Mouse (Mus musculus) c-Kit-positive CD71-negative TER-119-negative erythroid progenitor cells, embryonic 14.5 days (primary cell): ENCODE results near the gene Adora2b.

Source experiments
- DNase-seq: peaks from one replicate; pipeline ENCODE4 v3.0.0-alpha.2; 2013; ENCODE audit warnings: low read depth

The Adora2b gene

DNA sequence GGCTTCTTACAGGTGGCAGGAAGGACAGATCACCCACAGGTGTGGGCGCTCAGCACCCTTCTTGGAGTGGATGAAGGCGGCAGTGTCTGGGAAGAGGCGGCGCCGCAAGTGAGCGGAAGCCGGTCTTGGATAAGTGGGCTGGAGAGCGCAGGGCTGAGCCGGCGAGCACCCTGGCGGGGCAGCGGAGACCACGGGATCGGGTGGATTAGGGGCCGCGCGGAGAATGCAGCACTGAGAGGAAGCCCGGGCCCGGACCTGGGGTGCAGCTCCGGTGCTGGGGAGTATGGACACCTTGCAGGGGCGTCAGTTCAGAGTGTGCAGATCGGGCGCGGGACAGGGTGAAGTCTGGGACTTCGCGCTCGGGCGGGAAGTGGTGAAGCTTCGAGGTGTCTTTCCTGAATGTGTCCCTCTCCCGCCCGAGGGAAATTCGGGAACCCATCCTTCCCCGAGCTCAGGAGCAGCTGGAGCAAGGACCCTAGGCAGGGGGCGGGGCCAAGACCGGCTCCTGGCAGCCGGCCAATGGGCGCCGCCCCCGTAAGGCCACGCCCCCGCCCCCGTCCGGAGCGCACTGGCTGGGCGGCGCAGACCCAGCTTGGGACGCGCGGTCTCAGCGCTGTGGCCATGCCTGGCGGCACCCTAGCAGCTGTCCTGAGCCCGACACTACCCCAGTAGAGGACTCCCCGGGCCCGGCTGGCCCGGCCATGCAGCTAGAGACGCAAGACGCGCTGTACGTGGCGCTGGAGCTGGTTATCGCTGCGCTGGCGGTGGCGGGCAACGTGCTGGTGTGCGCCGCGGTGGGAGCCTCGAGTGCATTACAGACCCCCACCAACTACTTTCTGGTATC, at the start of gene Adora2b:
Gene Adora2b (plus strand): TSS at position 584 of the 844 bp plus-strand sequence.
- no peak for DNase-seq

DNA sequence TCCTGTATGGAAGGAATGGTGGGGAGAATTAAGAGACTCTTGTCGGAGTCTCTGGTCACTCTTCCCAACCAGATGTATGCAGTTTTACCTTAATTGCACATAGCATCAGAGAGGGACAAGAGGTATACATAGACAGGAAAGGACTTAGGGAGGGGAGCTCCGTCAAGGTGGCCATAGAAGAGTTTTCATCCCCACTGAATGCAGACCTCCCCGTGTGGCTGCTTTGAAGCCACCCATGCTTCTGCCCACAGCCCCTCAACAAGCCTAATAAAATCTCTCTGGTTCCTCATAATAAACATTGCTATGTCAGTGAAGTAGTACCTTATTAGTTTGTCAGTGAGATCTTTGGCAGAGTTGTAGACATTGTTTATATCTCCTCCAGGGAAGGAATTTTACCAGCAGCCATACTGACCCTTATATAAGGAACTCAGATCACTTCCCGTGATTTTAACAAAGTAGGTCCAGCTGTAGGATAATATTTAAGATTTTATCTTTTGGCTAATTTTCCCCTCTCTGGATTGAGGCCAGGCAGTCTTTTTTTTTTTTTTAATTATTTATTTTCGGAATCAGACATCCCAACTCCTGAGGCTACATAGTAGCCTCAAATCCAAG, 47.8 kb upstream of the Adora2b start:
- no peak for DNase-seq

DNA sequence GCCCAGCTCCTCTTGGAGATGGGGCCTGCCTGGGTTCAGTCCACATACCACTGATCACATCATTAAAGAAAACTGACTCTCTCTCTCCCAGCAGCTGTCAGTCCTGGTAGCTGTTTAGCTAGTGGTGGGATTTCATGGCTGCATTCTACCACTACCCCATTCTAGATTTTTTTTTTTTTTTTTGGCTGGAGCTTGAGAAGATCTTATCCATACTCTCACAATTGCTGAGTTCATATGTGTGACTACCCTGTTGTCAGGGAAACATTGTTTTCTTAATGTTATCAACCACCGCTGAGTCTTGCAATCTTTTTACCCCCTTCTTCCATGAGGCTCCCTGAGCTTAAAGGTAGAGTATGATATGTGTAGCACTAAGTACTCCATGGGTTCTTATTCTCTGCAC, 46.1 kb upstream of the Adora2b start:
- DNase-seq, result no peak

DNA sequence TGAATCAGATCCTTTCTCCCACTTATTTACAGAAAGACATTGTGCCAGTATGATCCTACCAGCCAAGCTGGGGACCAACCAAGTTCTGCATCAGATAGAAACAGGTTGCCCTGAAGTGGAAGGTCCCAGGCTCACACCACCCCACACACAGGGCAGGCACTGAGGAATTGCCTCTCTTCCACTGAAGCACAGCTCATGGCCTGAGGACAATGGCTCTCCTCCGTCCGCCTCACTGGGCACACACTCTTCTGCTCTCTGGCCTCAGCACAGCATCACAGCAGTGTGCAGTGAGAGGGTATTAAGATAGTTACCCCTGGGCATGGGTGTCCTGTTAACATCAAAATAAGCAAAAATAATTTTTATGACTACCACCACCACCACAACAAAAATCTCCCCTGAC, 39.7 kb upstream of the Adora2b start:
- DNase-seq, result no peak

DNA sequence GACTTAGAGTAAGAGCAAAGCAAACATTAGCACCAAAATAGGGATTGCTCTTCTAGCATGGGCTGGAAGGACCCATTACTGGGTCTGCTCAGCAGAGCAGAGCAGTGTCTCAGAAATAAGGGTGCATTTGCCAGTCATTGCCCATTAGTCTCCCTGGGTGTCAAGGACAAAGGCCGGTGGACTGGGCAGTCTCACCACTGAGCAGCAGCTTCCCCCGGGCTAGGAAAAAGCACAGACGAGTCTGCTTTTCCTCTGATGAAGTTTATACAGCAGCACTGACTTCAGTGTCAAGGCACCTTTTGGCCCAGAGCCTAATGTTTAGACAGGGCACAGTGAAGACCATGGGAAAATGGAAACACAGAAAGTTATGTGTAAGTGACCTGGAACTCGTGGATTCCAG, 38.9 kb upstream of the Adora2b start:
- no peak for DNase-seq

DNA sequence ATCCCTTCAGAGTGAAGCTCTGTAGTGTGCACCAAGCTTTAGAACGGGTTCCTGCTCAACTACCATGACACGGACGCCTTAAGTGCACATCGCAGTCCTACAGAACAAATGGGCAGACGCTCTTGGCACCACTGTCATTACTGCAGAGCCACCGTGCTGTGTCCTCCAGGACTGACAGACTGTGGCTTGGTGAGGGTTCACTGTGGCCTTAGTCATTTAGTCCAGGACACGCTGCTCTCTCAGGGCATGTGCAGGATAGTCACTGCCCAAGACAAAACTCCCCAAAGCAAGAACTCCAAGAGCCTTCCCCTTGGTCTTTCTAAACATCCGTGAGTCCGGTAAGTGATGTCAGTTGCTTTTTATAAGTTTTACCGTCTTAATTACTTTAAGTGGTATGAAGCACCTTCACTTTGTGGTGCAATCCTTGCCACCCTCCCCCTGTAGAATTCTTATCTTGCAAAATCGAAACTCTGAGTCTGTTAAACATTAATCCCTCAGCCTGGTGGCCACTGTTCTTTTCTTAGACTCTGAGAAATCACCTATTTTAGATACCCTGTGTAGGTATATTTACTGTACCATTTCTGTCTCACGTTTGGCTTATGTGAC, 35.3 kb upstream of the Adora2b start:
- no peak for DNase-seq

DNA sequence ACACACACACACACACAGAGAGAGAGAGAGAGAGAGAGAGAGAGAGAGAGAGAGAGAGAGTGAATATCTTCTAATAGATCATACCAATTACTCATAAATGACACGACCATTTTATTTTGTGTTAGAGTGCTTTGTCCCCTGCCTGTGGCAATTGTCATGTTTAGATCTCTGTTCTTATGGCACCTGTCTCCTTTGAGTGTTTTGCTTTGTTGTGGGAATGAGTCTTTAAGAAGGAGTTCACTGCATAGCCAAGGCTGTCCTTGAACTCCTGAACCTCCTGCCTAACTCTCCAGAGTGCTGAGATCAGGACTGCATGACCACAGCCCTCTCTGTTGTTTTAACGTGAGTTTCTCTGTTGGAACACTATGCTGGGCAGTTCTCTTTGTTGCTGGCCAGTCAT, 33.7 kb upstream of the Adora2b start:
- no peak for DNase-seq

DNA sequence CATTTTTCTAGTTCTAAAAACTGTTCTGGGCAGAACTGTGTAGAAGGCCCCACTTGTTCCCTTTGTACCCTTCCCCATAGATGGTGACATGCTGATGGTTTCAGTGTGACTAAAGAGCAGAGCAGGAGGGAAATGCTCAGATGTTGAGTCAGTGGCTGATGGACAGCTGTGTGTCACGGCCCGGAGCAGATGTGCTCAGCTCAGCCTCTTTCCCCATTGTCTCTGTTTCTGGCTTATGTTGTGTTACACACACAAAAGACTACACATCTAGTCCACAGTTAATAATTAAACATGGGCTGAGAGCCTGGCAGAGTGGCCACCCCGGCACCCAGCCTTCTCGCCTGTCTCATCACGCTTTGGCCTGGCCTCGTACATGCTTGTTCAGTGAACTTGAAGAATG, 31.0 kb upstream of the Adora2b start:
- DNase-seq, result no peak

DNA sequence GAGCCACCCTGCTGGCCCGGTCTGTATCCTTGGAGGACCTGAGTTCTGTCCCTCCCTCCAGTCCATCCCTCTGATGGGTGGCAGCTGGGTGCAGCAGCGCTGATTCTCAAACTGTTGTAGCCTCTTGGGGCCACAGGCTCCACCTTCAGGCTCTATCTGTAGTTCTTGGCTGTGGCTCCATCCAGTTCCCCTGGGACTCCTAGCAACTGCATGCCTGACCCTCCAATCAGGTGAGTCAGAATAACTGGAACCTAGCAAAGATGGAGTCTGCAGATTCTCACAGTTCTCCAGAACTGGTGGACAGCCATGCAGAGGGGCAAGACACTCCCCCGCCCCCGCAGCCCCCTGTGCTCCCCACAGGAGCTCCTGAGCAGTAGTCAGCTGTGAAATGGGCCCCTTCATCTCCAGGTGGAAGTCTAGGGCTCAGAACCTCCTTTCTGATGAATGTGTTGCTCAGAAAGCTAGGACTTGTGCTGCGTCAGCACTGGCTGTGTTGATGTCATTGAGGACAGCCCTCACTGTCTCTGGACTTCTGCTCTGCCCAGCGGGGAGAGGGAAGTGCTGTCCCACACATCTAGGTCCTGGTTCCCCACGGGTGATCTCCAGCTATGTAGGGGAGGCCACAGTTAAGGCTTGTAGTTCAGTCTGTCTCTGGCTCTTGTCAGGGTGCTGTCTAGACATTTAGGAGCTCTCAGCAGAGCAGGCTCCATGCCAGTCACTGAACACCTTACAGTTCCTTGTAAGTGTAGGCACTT, 27.9 kb upstream of the Adora2b start:
- no peak for DNase-seq

DNA sequence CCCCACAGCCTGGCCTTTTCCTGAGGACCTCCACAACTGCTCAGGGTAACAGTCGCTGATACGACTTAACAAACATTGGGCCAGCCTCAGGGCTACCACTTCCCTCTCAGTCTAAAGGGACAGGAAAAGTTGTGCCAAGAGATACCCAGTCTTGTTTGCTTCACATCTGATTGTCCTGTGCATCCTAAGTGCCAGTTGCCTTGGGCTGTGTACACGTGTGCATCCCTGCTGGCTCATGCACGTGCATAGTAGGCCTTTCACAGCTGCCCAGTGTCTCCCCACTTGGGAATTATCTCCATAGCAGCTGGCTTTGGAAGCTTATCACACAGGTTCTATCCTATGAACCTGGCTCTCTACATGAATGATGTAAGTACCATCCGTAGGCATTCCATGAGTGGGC, 25.4 kb upstream of the Adora2b start:
- no peak for DNase-seq

DNA sequence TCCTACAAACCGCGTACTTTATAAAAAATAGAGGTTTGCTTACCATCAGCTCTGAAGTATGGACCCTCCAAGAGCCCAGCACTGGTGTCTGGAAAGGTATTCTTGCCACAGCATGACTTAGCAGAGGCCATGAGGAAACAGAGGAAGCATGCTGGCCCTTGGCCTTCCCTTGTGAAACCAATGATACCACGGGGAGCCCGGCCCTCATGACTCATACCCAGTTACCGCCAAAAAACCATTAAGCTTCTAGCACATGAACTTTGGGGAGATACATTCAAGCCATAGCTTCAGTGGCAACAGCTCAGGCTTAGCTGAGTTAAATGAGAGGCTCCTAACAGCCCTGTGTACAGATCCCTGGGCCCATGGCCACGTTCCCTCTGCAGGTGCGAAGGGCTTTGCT, 24.8 kb upstream of the Adora2b start:
- DNase-seq, result peak; percentile 66

DNA sequence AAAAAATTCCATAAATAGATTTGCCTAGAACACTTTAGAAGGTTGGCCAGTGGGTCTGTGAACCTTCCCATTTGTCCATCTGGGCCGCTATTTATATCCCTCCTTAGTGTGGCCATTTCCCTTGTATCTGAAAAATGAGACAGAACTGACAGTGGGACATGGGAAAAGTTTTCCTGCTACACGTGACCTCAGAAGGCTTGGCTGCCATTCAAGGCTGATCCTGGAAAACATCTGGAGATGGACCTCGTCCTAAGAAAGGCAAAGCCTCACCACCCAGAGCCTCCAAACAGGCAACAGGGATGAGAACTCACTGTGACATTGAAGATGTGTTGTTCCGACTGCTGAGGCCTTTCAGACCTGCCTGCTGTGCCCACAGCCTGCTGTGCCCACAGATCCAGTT, 24.0 kb upstream of the Adora2b start:
- no peak for DNase-seq

DNA sequence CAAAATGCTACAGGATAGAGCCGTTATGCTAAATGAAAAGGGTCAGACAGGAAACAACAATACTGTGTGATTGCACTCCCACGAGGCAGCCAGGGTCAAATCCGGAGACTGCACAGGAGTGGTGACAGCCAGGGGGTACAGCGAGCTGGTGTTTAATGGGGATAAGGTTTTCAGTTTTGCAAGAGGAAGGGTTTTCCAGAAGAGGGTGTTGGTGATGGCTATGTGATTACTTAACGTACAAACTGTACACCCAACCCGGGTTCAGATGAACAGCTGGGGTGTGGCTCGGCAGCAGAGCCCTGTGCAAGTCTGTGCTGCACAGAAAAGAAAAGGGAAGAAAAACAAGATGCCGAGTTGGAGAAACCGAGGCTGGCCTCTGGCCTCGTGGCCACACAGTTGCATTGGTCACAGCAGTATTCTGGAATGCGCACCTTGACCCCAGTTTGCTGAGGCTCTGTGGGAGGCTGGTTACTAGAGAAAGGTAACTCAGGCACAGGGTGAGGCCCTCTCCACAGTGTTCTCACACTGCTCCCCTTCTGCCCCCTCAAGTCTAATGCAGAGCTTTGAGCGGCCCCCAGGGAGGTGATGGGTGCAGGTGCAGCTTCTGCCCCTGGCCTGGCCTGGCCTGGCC, 8.0 kb upstream of the Adora2b start:
- no peak for DNase-seq

DNA sequence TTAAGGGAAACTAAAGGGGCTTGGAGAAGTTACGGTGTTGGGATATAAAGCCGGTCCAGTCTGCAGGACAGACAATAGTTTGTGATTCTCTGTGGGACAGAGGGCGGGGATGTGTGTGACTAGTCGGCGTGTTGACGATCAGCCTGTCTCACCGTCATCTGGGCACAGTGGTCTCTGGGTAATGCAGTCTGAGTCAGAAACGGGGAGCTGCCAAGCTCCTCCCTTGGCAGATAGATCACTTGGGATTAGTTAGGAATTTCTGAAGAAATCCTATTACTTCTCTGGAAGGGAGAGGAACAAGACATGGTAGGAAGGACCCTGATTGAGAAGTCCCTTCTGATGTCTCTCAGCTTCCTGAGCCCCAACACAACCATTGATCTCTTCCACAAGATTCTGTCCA, 4.9 kb upstream of the Adora2b start:
- no peak for DNase-seq

DNA sequence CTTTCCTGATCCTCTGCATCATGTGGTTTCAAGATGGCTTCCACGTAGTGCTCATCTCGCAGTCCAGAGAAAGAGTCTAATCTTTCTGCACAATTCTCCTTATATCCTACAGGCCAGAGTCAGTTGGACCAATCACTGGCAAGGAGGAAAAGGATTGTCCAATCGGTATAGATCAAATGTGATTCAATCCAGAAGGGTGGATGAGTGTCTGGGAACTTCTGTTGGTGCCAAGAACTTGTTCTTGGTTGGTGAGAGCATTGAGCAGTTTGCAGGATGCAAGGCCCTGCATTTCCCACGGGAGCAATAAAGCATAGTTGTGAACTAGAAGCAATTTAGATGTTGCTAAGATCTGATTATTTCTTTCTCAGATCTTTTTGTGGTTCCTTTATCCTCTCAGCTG, 4.3 kb upstream of the Adora2b start:
- no peak for DNase-seq

DNA sequence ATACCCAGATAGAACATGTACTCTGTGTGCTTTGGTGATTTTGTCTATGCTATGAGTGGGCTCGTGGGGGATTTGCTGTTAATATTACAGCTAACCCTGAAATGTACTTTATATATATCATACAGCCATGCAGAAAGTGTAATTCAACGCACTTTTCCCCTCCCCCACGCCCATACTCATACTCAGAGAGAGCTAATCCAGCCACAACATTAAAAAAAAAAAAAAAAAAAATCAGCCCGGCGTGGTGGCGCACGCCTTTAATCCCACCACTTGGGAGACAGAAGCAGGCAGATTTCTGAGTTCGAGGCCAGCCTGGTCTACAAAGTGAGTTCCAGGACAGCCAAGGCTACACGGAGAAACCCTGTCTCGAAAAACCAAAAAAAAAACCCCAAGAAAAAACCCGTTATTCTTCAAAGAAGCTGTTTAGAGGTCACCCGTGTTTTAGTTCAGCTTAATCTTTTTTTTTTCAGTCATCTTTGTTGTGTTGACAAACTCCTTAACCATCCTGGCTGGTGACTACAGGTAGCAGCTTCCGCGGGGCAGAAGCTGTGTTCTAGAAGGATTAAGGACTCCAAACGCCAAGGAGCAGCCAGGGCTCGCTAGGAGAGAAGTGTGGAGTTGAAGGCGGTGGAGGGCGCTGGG, 904 bp upstream of the Adora2b start:
- DNase-seq, result no peak

DNA sequence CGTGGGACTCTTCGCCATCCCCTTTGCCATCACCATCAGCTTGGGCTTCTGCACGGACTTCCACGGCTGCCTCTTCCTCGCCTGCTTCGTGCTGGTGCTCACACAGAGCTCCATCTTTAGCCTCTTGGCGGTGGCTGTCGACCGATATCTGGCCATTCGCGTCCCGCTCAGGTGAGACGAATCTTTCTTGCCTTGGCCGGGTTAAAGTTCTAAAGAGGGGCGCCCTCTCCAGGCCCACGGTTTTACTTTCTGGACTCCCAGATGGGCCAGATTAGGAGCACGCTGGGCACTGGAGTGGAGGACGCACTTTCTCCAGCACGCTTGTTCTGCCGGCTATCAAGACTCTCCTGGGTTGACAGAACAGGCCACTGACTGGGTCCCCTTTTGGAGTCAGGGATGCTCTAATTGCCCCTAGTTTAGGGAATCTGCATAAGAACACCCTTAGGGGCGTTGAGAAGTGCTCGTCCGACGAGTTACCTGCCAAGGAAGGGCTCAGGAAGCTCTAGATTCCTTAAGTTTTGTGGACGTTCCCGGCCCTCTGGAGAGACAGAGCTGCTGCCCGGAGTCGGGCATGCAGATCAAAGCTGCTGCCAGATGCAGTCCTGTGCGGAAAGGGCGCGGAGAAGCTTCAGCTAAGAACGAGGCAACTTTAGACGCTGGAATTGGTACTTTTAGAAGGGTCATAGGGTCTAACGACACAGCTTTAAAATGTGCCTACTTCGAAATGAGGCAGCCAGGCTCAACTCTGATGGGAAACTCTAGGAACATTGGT, 668 bp downstream of the Adora2b start:
- DNase-seq, result no peak

DNA sequence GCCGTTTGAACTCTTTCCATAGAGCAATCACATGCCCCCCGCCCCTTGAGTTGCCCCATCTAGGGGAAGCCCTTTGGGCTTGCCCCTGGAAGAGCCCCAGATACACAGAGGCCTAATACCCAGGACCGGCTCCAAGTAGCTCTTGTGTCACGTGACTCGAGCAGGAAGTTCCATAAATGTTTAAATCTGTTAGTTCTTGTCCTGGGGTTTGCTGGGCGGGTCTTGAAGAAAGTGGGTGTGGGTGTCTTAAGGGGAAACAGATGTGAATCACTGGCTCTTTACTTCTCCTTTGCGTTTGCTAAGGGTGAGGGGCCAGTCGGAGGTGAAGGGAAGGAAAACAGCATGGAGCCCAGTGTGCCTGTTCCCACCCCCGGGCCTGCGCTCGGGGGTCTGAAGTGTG, 2.3 kb downstream of the Adora2b start:
- no peak for DNase-seq

DNA sequence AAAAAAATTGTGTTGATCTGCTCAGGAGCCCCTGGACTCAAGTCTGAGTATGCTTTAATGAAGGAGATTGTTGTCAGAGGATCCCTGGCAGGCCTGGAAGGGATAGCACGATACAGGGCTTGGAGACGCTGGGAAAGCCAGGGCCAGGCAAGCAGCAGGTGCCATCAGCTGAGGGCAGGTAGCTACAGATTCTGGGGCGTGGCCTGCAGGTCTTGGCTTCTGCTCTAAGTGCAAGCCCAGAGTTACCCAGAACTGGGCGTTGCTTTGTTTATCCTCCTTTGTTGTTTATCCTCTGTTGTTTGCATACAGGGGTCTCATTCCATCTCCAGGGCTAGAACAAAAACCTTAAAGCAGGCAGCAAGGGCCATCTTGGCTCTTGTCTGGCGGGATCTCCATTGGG, 4.6 kb downstream of the Adora2b start:
- no peak for DNase-seq

DNA sequence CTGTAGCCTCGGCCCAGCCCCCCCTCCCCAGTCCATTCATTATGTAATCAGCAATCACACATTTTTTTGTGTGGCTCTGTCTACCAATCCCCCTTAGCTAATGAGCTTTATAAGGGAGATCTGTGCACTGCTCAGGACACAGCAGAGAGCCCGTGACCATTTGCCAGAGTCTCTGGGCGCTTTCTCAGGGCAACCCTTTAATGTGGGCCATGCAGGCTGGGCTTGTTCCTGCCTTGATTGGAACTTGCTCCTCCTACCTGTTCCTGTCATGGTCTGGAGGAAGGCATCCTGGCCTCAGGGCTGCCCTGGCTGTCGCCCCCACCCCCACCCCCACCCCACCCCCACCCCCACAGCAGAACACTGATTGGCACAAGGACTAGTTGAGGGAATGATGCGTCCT, 10.4 kb downstream of the Adora2b start:
- no peak for DNase-seq

DNA sequence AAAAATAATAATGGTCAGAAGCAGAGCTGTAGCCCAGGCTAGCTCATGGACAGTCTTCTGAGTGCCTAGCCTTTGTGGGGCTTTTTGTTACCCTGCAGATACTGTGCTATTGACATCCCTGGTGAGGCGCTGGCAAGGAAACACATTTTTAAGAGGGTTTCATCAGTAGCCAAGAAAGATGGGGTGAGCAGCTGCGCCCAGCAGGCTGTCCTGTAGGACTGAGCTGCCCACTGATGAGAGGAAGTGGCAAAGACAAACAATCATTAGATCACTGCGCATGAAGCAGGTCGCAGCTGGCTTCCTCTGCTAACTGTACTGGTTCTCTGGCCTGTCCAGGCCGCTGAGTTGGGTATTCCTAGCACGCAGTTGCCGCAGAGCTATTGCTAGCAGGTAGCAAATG, 14.8 kb downstream of the Adora2b start:
- DNase-seq, result no peak
